Mouse (Mus musculus) sigmoid colon, adult 10 weeks (tissue): Measurements from ENCODE around the gene Psph. TPM values are rescaled to one million over a fixed set of nuclear protein-coding genes. Genes with fewer than 3 reads are reported as not detected.

Experiments used
- polyA plus RNA-seq: library from polyadenylated mRNA; stranded (reverse); fragments of 350-450 nt; fragmentation: Illumina TruSeq; extraction: RNeasy Lipid Tissue Mini Kit (QIAGEN cat#74804); gene quantifications from one replicate; pipeline ENCODE4 v1.2.3, GENCODE M21; 2014; ENCODE audit warnings: low read depth, low replicate concordance

Psph gene
- 3.7 TPM for polyA plus RNA-seq

GRCm38 (mm10) chr5:129786818-129787790 is at the start of gene Psph:
Gene Psph (minus strand): TSS chr5:129787449.

GRCm38 (mm10) chr5:129724834-129725773 is 62.1 kb downstream of the Psph start, which contains the start of gene Nipsnap2:
Gene Nipsnap2 (plus strand): TSS chr5:129725063.

Other genes starting within 250 kb of the Psph start
- 0.16 TPM for gene Mmp17, start 203.3 kb downstream of the Psph start, polyA plus RNA-seq
- gene Zfp11, start 117.3 kb downstream of the Psph start, polyA plus RNA-seq, result 4.0 TPM
- not detected for gene Sept14, start 78.9 kb downstream of the Psph start, polyA plus RNA-seq
- 62.1 TPM for gene Mrps17, start 72.0 kb downstream of the Psph start, polyA plus RNA-seq
- 85.1 TPM for gene Nipsnap2, start 62.4 kb downstream of the Psph start, polyA plus RNA-seq
- gene Sumf2, start 59.5 kb upstream of the Psph start, polyA plus RNA-seq, result 1.6 TPM
- gene Chchd2, start 100.0 kb upstream of the Psph start, polyA plus RNA-seq, result 446 TPM
- 1.4 TPM for gene Zbed5, start 108.3 kb upstream of the Psph start, polyA plus RNA-seq
- gene Phkg1, start 111.1 kb upstream of the Psph start, polyA plus RNA-seq, result 0.35 TPM
- gene Nupr1l, start 121.1 kb upstream of the Psph start, polyA plus RNA-seq, result 2.0 TPM
- 76.9 TPM for gene Vkorc1l1, start 154.5 kb upstream of the Psph start, polyA plus RNA-seq
- 17.4 TPM for gene Gusb, start 215.6 kb upstream of the Psph start, polyA plus RNA-seq
- 1.8 TPM for gene Asl, start 241.8 kb upstream of the Psph start, polyA plus RNA-seq
- 11.4 TPM for gene Crcp, start 241.8 kb upstream of the Psph start, polyA plus RNA-seq